Mouse (Mus musculus): ENCODE measurements around the gene Isy1. TPM values are rescaled to one million over a fixed set of nuclear protein-coding genes. Genes with fewer than 3 reads are reported as not detected.
A peak's percentile ranks its signal among the peaks of the same experiment; 100 is the strongest.

Isy1 gene
- polyA plus RNA-seq, 1 experiment from 2014 or later, result 67.4 TPM

DNA sequence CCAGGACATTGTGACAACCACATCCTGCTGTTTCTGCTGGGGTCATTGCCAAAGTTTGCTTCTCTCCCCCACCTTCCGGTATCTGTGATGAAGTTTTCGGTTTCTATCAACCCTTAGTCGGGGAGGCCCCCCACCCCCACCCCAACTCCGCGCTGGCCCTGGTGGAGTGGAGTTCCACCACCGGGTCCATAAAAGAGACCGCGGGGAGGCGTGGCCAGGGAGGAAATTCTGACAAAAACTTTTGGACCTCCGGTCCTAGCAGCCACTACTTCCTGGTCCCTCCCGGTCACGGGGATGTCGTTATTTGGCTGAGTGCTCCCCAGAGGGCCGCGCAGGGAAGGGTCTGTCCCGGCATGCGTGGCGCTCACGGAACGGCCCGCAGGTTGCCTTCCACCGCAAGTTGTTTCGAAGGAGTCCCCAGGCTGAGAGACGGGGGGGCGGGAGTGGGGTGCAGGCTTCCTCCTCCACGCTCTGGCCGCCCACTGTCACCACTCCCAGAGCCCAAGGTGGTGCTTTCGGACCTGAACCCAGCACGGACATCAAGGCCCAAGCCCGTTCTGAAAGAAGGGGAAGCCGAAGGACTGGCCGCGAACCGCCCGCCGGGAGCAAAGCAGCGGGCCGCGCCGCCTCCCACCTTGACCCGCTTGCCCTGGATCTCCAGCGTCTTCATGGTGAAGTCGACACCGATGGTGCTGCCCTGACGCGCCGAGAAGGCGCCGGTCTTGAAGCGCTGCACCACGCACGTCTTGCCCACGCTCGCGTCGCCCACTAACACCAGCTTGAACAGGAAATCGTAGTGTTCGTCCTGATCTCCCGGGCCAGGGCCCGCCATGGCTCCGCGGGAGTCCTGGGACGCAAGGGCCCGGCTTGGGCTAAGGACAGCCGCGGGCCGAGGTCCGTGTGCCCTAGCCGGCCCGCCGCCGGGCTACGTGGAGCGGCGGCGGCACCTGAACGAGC is 27.6 kb downstream of the Isy1 start:
- Histone ChIP-seq H3K9ac (replicated peaks) (peak overlapping the region; percentile 78), H3K4me3 (replicated peaks) (peak overlapping the region; percentile 73), H3K27ac (peak overlapping the region; percentile 78), H3K36me3 (peaks cover 28% of the 10 kb centered on the region), H3K4me1 (replicated peaks) (peaks cover 8% of the 10 kb centered on the region; the same call in 1 of the 2 replicates), H3K9me3 (no peaks in the 10 kb centered on the region), H3K27me3 (no peaks in the 10 kb centered on the region), H3K4me2 (peak overlapping the region; percentile 93)
- ATAC-seq (ENCODE audit: insufficient number of reproducible peaks, insufficient read depth, low FRiP score, low TSS enrichment, low read depth), result peak; percentile 67
- WGBS, result under 1% methylated on average over 77 of the region's 77 CpGs

DNA sequence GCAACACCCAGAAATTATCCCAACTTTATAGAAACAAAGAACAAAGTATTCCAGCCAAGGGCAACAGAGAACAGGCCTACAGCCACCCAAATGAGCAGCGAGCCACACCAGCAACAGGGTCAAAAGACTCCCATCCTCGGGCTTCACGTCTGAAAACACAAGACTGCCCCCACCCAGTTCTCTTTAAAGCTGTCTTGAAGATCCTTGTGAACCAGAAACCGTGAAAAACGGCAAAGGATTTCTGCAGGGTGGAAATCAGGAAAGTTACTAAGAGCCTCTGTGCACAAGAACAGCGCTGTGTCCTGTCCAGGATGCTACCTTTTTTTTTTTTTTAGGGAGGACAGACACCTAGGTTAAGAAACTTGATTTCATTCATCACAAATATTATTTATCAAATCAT is 28.3 kb downstream of the Isy1 start:
- no peaks in the 10 kb centered on the region for H3K9me3 ChIP-seq
- peak overlapping the region; percentile 93 for H3K4me2 ChIP-seq
- H3K9ac ChIP-seq (replicated peaks), result 0 out of 2 replicates have a peak overlapping the region, but pooled peaks have one; percentile 8
- H3K27ac ChIP-seq, result no peak overlapping the region
- peaks cover 22% of the 10 kb centered on the region for H3K36me3 ChIP-seq
- H3K4me1 ChIP-seq (replicated peaks), result peaks cover 8% of the 10 kb centered on the region; the same call in 1 of the 2 replicates
- ATAC-seq (ENCODE audit: insufficient number of reproducible peaks, insufficient read depth, low FRiP score, low TSS enrichment, low read depth), result no peak
- WGBS, result 46% methylated on average over 6 of the region's 6 CpGs
- peak overlapping the region; percentile 73 for H3K4me3 ChIP-seq (replicated peaks)
- H3K27me3 ChIP-seq, result no peaks in the 10 kb centered on the region

DNA sequence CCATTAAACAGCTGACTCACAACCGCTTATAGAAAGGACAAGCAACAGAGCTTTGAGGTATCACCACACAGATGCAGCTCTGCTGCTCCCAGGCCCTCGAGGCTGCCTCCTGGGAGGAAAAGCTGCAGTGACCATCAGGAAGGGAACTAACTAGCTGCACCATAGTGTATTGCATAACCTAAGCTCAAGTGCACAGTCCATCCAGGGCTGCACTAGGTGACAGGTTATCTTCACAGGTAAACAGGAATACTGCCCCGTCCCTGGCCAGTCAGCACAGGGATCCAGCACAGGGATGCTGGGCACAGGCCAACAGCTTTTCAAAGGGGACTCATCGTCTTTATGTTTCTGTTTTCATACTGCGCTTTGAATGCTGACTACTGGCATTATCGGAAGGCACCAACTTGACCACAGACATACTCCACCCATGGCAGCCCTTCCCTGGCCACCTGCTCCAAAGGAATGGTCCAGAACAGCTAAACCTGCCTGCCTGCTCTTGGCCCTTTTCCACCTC is 28.9 kb downstream of the Isy1 start:
- Histone ChIP-seq H3K9ac (replicated peaks) (no peak overlapping the region), H3K4me2 (0 out of 2 replicates have a peak overlapping the region, but pooled peaks have one; percentile 93)

DNA sequence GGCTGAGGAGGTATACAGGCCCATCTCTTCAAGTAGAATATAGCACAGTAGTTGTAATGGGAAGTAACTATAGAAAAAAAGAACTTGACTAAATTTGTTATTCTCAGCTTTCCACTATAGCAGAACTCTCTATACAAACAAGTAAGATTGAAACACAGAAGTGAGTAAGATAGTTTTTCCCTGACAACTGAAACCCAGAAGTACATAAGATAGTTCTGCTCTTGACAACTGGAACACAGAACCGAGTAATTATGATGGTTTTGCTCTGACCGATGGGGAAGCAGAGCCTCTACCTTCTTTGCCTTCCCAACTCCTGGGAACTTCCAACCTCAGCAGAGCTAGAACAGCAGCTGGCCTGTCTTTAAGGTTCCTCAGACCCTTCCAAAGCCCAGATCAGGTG is 29.5 kb downstream of the Isy1 start:
- H3K4me2 ChIP-seq, result no peak overlapping the region
- peaks cover 8% of the 10 kb centered on the region; the same call in 1 of the 2 replicates for H3K4me1 ChIP-seq (replicated peaks)
- peaks cover 18% of the 10 kb centered on the region for H3K36me3 ChIP-seq
- ATAC-seq (ENCODE audit: insufficient number of reproducible peaks, insufficient read depth, low FRiP score, low TSS enrichment, low read depth), result no peak
- 97% methylated on average over 2 of the region's 2 CpGs for WGBS
- H3K4me3 ChIP-seq (replicated peaks), result no peak overlapping the region
- H3K9me3 ChIP-seq, result no peaks in the 10 kb centered on the region
- no peak overlapping the region for H3K27ac ChIP-seq
- no peak overlapping the region for H3K9ac ChIP-seq (replicated peaks)
- H3K27me3 ChIP-seq, result no peaks in the 10 kb centered on the region

More for the DNA sequence above, 28.9 kb downstream of the Isy1 start:
- no peaks in the 10 kb centered on the region for H3K27me3 ChIP-seq
- H3K36me3 ChIP-seq, result peaks cover 17% of the 10 kb centered on the region
- no peak overlapping the region for H3K4me3 ChIP-seq (replicated peaks)
- ATAC-seq (ENCODE audit: insufficient number of reproducible peaks, insufficient read depth, low FRiP score, low TSS enrichment, low read depth), result no peak
- H3K4me1 ChIP-seq (replicated peaks), result peaks cover 8% of the 10 kb centered on the region; the same call in 1 of the 2 replicates
- 87% methylated on average over 6 of the region's 6 CpGs for WGBS
- H3K9me3 ChIP-seq, result no peaks in the 10 kb centered on the region
- no peak overlapping the region for H3K27ac ChIP-seq

DNA sequence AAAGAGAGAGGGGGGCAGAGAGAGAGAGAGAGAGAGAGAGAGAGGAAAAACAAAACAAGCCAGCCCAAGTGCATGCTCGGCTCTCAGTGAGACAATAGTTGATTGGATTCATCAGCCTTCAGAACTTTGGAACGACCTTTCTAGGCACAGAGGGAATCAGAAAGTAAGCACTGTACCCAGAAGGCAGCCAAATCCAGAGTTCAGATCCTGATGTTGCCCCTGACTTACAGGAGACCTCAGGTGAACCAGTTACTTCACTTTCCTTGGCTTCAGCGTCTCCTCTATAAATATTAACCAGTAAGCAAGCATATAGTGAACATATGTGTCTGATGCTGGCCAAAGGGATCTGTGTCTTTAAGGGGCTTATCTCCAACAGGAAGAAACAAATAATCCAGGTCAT is 30.1 kb downstream of the Isy1 start:
- Histone ChIP-seq H3K4me2 (no peak overlapping the region), H3K9ac (replicated peaks) (no peak overlapping the region), H3K27me3 (no peaks in the 10 kb centered on the region), H3K9me3 (no peaks in the 10 kb centered on the region), H3K36me3 (peaks cover 14% of the 10 kb centered on the region), H3K4me3 (replicated peaks) (no peak overlapping the region), H3K4me1 (replicated peaks) (peaks cover 8% of the 10 kb centered on the region; the same call in 1 of the 2 replicates), H3K27ac (no peak overlapping the region)
- ATAC-seq (ENCODE audit: insufficient number of reproducible peaks, insufficient read depth, low FRiP score, low TSS enrichment, low read depth), result no peak
- 84% methylated on average over 3 of the region's 3 CpGs for WGBS

DNA sequence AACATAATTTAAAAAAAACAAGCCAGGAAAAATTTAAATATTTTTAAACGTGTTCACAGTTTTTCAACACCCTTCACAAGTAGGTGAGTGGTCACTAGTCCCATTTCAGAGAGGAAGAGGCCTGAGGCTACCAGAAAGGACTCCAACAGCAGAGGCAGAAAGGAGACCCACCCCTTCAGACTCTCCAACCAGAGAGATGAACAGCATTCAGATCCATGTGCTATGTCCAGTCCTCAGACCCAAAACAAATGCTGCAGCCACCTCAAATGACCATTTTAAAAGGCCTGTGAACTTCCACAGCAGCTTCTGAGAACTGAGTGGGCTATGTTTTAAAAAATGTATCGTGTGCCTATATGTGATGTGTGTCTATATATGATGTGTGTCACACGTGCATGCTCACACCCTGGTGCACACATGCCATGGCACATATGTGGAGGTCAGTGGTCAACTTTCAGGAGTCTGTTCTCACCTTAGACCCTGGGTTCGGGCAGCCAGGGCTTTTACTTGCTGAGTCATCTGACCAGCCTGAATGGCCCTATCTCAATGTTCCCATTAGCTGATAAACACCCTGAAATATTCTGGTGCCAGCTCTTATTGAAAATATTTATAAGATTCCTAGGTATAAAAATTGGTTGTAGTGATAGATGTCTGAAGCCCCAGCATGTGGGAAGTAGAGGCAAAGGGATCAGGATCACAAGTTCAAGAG is 30.7 kb downstream of the Isy1 start:
- Histone ChIP-seq H3K36me3 (peaks cover 8% of the 10 kb centered on the region; the same call in 1 of the 2 replicates), H3K9ac (replicated peaks) (no peak overlapping the region), H3K4me2 (no peak overlapping the region), H3K27ac (no peak overlapping the region), H3K27me3 (no peaks in the 10 kb centered on the region), H3K4me3 (replicated peaks) (no peak overlapping the region), H3K9me3 (no peaks in the 10 kb centered on the region), H3K4me1 (replicated peaks) (peaks cover 8% of the 10 kb centered on the region; the same call in 1 of the 2 replicates)
- 89% methylated on average over 4 of the region's 4 CpGs for WGBS
- no peak for ATAC-seq (ENCODE audit: insufficient number of reproducible peaks, insufficient read depth, low FRiP score, low TSS enrichment, low read depth)

DNA sequence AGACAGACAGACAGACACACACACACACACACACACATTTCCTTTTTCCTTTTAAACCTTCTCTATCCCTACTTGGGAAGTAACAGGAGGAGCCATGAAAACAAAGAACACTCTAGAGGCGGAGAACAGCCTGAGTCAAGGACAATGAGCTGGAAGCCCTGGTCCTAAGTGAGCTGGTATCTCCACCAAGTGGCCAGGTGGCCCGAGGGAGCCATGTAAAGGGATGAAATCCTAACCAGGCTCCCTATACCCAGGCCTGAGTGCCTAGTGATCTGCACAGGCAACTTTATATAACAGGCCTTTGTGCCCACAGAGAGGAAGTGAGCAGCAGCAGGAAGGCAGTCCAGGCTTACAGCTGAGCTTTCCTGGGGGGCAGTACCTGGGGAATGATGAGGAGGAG is 31.7 kb downstream of the Isy1 start:
- H3K36me3 ChIP-seq, result peaks cover 8% of the 10 kb centered on the region; the same call in 1 of the 2 replicates
- H3K9ac ChIP-seq (replicated peaks), result no peak overlapping the region
- H3K4me3 ChIP-seq (replicated peaks), result no peak overlapping the region
- H3K4me1 ChIP-seq (replicated peaks), result no peaks in the 10 kb centered on the region
- 72% methylated on average over 2 of the region's 2 CpGs for WGBS
- H3K9me3 ChIP-seq, result no peaks in the 10 kb centered on the region
- no peak overlapping the region for H3K4me2 ChIP-seq
- no peak overlapping the region; the same call in 1 of the 2 replicates for H3K27ac ChIP-seq
- ATAC-seq (ENCODE audit: insufficient number of reproducible peaks, insufficient read depth, low FRiP score, low TSS enrichment, low read depth), result no peak
- no peaks in the 10 kb centered on the region for H3K27me3 ChIP-seq

DNA sequence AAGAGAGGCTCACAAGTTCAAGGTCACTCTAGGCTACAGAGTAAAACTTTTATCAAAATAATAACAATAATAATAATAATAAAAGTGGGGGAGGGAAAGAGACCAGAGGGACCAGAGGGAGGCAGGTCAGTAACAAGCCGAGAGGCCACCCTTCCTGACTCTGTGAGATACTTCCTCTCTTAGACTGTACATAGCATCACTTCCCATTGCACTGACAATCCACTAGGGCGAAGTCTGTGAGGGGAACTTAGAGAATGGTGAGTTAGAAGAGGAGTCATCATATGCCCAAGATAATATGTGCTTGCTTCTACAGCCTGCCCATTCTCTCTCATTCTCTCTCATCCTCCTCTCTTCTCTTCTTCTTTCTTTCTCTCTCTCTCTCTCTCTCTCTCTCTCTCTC is 32.6 kb downstream of the Isy1 start:
- no peak overlapping the region for H3K4me2 ChIP-seq
- WGBS, result 82% methylated on average over 2 of the region's 2 CpGs
- H3K4me1 ChIP-seq (replicated peaks), result no peaks in the 10 kb centered on the region
- H3K27me3 ChIP-seq, result no peaks in the 10 kb centered on the region
- H3K36me3 ChIP-seq, result peaks cover 8% of the 10 kb centered on the region; the same call in 1 of the 2 replicates
- H3K9ac ChIP-seq (replicated peaks), result no peak overlapping the region
- H3K9me3 ChIP-seq, result no peaks in the 10 kb centered on the region
- no peak for ATAC-seq (ENCODE audit: insufficient number of reproducible peaks, insufficient read depth, low FRiP score, low TSS enrichment, low read depth)
- H3K27ac ChIP-seq, result no peak overlapping the region
- no peak overlapping the region for H3K4me3 ChIP-seq (replicated peaks)

DNA sequence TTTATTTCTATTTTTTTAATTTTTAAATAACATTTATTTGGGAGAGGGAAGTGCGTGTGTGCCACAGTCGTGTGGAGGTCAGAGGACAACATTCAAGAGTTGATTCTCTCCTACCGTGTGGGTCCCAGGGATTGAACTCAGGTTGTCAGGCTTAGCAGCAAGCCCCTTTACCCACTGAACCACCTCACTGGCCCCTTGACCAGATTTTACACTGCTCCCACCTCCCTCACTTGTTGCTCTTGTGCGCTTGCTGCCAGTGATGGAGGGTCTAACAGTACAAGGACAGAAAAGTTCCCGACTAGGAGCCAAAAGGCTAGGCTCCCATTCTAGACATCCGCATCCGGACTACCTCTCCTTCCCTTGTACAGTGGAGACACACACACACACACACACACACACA is 33.1 kb downstream of the Isy1 start:
- Histone ChIP-seq H3K9me3 (no peaks in the 10 kb centered on the region), H3K27me3 (no peaks in the 10 kb centered on the region), H3K4me3 (replicated peaks) (no peak overlapping the region), H3K9ac (replicated peaks) (no peak overlapping the region), H3K36me3 (peaks cover 8% of the 10 kb centered on the region; the same call in 1 of the 2 replicates), H3K4me2 (no peak overlapping the region), H3K27ac (no peak overlapping the region), H3K4me1 (replicated peaks) (no peaks in the 10 kb centered on the region)
- no peak for ATAC-seq (ENCODE audit: insufficient number of reproducible peaks, insufficient read depth, low FRiP score, low TSS enrichment, low read depth)
- WGBS, result 93% methylated on average over 7 of the region's 7 CpGs

DNA sequence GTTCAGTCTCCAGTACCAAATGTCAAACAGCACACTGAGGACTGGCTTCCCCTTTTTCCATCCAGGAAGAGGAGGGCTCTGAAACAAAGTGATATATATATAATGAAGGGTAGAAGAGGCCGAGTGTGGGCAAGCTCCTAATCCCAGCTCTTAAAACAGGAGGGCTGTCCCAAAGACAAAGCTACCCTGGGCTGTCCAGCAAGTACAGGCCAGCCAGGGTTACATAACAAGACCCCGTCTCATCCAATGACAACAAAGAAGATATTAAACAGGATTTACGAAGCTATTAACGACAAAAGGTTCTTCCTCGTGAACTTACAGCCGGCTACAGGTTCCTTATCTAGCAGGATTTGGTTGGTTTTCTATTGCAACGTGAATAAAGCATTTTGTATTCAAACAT is 33.7 kb downstream of the Isy1 start:
- Histone ChIP-seq H3K9me3 (no peaks in the 10 kb centered on the region), H3K4me3 (replicated peaks) (no peak overlapping the region), H3K4me2 (no peak overlapping the region), H3K27me3 (no peaks in the 10 kb centered on the region), H3K27ac (no peak overlapping the region), H3K36me3 (peaks cover 8% of the 10 kb centered on the region; the same call in 1 of the 2 replicates), H3K9ac (replicated peaks) (no peak overlapping the region), H3K4me1 (replicated peaks) (no peaks in the 10 kb centered on the region)
- ATAC-seq (ENCODE audit: insufficient number of reproducible peaks, insufficient read depth, low FRiP score, low TSS enrichment, low read depth), result no peak
- 74% methylated on average over 7 of the region's 7 CpGs for WGBS

DNA sequence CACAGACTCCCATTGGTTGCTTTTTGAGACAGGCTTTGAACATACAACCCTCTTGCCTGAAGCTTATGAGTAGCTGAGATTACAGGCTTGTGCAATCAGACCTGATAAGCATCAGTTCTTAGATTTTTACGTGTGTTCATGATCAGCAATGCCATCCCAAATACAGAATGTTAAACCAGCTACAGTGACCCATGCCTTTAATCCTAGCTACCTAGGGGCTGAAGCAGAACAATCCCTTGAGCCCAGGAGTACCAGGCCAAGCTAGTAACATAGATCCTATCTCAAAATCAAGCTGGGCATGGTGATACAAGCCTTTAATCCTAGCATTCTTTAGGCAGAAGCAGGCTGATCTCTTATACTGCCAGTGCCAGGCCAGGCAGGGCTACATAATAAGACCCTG is 34.6 kb downstream of the Isy1 start:
- Histone ChIP-seq H3K36me3 (peaks cover 8% of the 10 kb centered on the region; the same call in 1 of the 2 replicates), H3K4me1 (replicated peaks) (no peaks in the 10 kb centered on the region), H3K4me2 (no peak overlapping the region), H3K9ac (replicated peaks) (no peak overlapping the region), H3K4me3 (replicated peaks) (no peak overlapping the region), H3K27me3 (no peaks in the 10 kb centered on the region), H3K9me3 (no peaks in the 10 kb centered on the region), H3K27ac (no peak overlapping the region)
- ATAC-seq (ENCODE audit: insufficient number of reproducible peaks, insufficient read depth, low FRiP score, low TSS enrichment, low read depth), result no peak
- WGBS, result 88% methylated on average over 1 of the region's 1 CpGs

All from limb, embryonic 12.5 days (tissue).